Mouse (Mus musculus): ENCODE measurements around the gene Hist2h3c2.

- TF ChIP-seq EP300 (IDR thresholded peaks at IDR 0.05; ENCODE audit: low read depth) (no peak), CTCF (IDR thresholded peaks at IDR 0.05; ENCODE audit: low read depth) (no peak)
Measured at GRCm38 (mm10) chr3:96207819-96208218, 31.1 kb downstream of the Hist2h3c2 start.

Measured in liver, embryonic 14.5 days (tissue).